Mouse (Mus musculus) lung, adult 18-20 months (tissue): ENCODE results near the gene Rpa2.

ENCODE experiments used
- DNase-seq, 2 experiments: peaks; one replicate each; pipeline ENCODE4 v3.0.0; 2022; ENCODE audit warnings: mixed read lengths in 2 of 2

Gene Rpa2

GRCm38 (mm10) chr4:132804331-132804730 is 36.2 kb downstream of the Rpa2 start:
- DNase-seq, result peak; percentile 30 to 44

- no peak for DNase-seq
Observed at GRCm38 (mm10) chr4:132805146-132805545, 37.0 kb downstream of the Rpa2 start.

- no peak for DNase-seq
Observed at GRCm38 (mm10) chr4:132805599-132806197, 37.6 kb downstream of the Rpa2 start.

- no peak for DNase-seq
Observed at GRCm38 (mm10) chr4:132806620-132807191, 38.6 kb downstream of the Rpa2 start.

DNA sequence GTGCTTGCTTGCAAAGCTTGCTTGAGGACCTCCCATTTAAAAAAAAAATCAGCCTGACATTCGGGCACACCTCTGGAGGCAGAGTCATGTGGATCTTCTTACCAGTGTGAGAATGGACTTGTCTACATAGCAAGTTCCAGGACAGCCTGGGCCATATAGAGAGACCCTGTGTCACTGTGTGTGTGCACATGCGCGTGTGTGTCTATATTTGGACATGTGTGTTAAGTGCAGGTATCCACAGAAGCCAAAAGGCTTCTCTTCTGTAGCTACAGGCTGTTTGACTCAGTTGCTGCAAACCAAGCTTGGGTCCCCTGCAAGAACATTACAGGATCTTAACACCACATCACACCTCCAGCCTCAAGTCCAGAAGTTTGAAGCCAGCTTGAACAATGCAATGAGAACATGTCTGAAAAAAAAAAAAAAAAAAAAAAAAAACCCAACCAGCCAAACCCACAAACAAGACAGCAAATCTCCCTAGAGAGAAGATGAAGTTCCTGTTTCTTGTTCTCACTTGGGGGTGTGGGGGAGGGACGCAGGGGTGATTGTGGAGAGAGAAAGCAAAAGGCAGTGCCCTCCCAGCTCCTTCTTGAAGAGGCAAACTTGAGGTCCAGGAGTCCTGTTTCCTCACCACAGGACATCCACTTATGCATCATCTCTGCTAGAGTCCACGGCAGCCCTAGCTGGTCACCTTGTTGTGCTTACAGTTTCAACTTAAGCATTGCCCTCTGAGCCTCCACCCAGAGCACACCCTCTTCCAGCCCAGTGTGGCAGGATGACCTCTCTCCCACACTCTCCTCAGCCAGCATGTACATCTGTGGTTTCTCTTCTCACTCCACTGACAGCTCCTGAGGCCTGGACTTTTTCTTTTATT is 39.9 kb downstream of the Rpa2 start:
- DNase-seq, result peak; percentile 27 to 32

DNA sequence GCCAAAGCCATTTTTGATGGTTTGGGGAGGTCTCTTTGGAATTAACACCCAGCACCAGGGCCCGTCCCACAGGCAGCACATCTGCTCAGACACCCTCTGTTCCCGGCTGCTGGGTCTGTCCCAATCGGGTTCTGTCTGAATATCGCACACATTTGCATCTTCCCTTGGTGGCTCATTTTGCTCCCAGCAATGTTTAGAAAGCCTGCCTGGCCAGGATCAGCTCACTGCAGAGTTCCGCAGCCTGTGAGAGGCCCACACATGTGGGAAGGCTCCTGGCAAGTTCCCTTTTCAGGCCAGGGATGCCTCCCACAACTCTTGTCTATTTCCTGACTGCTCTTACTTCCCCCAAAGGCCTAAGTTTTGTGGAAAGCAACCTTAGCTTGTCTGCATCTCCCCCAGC is 41.5 kb downstream of the Rpa2 start:
- peak; percentile 17 to 30 for DNase-seq

GRCm38 (mm10) chr4:132816404-132816803 is 48.3 kb downstream of the Rpa2 start:
- peak; percentile 31 to 34 for DNase-seq

DNA sequence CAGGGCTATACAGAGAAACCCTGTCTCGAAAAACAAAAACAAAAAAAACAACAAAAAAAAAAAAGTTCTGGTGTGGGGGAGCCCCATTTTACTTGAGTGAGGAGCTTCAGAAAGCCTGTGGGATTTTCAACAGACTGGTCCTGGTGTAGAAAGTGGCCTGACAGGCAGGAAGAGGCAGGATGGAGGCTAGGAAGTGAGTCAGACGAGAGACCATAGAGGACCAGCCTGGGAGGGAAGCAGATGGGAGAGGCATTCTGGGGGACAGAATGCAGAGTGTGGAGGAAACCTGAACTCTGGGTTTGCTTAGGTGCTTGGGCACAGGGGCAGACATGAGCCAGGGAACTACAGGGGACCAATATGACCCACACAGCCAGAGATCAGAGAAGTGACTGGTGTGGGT is 48.7 kb downstream of the Rpa2 start:
- no peak for DNase-seq

- no peak for DNase-seq
Observed at GRCm38 (mm10) chr4:132818442-132818841, 50.3 kb downstream of the Rpa2 start.

- peak; percentile 53 to 63 for DNase-seq
Observed at GRCm38 (mm10) chr4:132823614-132824366, 55.7 kb downstream of the Rpa2 start.
